Mouse (Mus musculus): ENCODE results near the gene Wdr17. TPM values are rescaled to one million over a fixed set of nuclear protein-coding genes. Genes with fewer than 3 reads are reported as not detected.

Wdr17 gene
- polyA plus RNA-seq, 1 experiment from 2014 or later, result 14.7 TPM

- peak; percentile 86 for ATAC-seq (ENCODE audit: low FRiP score, low read depth)
- Histone ChIP-seq H3K4me2 (peak overlapping the region; percentile 98), H3K9me3 (no peaks in the 10 kb centered on the region), H3K27ac (replicated peaks) (peak overlapping the region; percentile 65), H3K9ac (peak overlapping the region; percentile 42; the same call in 1 of the 2 replicates), H3K27me3 (no peaks in the 10 kb centered on the region), H3K4me3 (peak overlapping the region; percentile 47), H3K36me3 (no peaks in the 10 kb centered on the region), H3K4me1 (replicated peaks) (peaks cover 15% of the 10 kb centered on the region)
- WGBS, result 8% methylated on average over 16 of the region's 16 CpGs
These were observed 106.6 kb downstream of the Wdr17 start for GRCm38 (mm10) chr8:54780134-54780942.

- H3K9ac ChIP-seq, result peak overlapping the region; percentile 42
- no peaks in the 10 kb centered on the region for H3K27me3 ChIP-seq
- ATAC-seq (ENCODE audit: low FRiP score, low read depth), result peak; percentile 78
- peak overlapping the region; percentile 98 for H3K4me2 ChIP-seq
- H3K27ac ChIP-seq (replicated peaks), result peak overlapping the region; percentile 65
- H3K4me1 ChIP-seq (replicated peaks), result peaks cover 15% of the 10 kb centered on the region
- H3K36me3 ChIP-seq, result no peaks in the 10 kb centered on the region
- WGBS, result under 1% methylated on average over 23 of the region's 23 CpGs
- H3K9me3 ChIP-seq, result no peaks in the 10 kb centered on the region
- H3K4me3 ChIP-seq, result peak overlapping the region; percentile 47
These were observed 107.5 kb downstream of the Wdr17 start for GRCm38 (mm10) chr8:54779317-54780133.

DNA sequence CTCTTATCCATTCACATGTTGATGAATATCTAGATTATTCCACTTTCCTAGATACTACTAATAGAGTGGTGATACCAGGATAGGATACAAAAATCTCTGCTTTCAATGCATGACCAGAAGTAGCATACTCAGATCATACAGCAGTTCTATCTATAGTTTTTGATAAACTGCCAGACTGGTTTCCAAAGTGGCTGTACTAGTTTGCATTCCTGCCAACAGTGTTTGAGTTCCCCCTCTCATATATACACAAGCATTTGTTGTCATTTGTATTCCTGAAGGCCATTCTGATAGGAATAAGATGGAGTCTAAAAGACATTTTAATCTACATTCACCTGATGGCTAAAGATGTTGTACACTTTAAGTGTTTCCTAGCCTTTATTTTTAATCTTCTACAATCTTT lies 110.0 kb downstream of the Wdr17 start:
- H3K36me3 ChIP-seq, result no peaks in the 10 kb centered on the region
- H3K4me2 ChIP-seq, result no peak overlapping the region
- no peak overlapping the region for H3K4me3 ChIP-seq
- ATAC-seq (ENCODE audit: low FRiP score, low read depth), result no peak
- H3K27ac ChIP-seq (replicated peaks), result no peak overlapping the region
- no peak overlapping the region for H3K9ac ChIP-seq
- peaks cover 15% of the 10 kb centered on the region for H3K4me1 ChIP-seq (replicated peaks)
- H3K9me3 ChIP-seq, result no peaks in the 10 kb centered on the region
- no peaks in the 10 kb centered on the region for H3K27me3 ChIP-seq

DNA sequence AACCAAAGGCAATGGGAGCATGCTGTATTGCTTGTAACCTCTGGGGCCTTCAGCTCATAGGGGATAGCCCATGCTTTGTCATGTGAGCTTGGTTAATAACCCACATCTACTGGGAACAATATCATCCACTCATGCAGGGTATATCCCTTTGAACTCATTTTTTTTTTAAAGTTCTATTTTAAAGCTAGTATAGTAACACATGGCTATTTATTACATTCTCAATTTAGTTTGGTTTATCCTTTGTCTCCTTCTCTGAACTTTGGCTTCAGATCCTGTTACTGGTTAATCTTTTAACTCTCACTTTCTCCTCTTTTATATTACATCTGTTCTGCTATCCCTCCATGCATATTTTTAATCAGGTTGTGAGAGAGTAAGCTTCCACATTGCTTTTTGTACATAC lies 110.7 kb downstream of the Wdr17 start:
- Histone ChIP-seq H3K4me2 (no peak overlapping the region), H3K9me3 (no peaks in the 10 kb centered on the region)
- ATAC-seq (ENCODE audit: low FRiP score, low read depth), result no peak

GRCm38 (mm10) chr8:54757646-54758045 lies 129.3 kb downstream of the Wdr17 start:
- ATAC-seq (ENCODE audit: low FRiP score, low read depth), result no peak
- Histone ChIP-seq H3K4me1 (replicated peaks) (no peaks in the 10 kb centered on the region), H3K36me3 (no peaks in the 10 kb centered on the region), H3K9me3 (no peaks in the 10 kb centered on the region), H3K9ac (no peak overlapping the region), H3K4me2 (no peak overlapping the region), H3K27me3 (no peaks in the 10 kb centered on the region), H3K4me3 (no peak overlapping the region), H3K27ac (replicated peaks) (no peak overlapping the region)
- 93% methylated on average over 1 of the region's 1 CpGs for WGBS

More for the DNA sequence above, 110.7 kb downstream of the Wdr17 start:
- Histone ChIP-seq H3K36me3 (no peaks in the 10 kb centered on the region), H3K27me3 (no peaks in the 10 kb centered on the region), H3K4me3 (no peak overlapping the region), H3K9ac (no peak overlapping the region), H3K4me1 (replicated peaks) (peaks cover 15% of the 10 kb centered on the region), H3K27ac (replicated peaks) (no peak overlapping the region)

- ATAC-seq (ENCODE audit: low FRiP score, low read depth), result peak; percentile 65; the same call in 1 of the 2 replicates
- Histone ChIP-seq H3K27me3 (no peaks in the 10 kb centered on the region), H3K9me3 (no peaks in the 10 kb centered on the region), H3K27ac (replicated peaks) (no peak overlapping the region), H3K4me2 (no peak overlapping the region), H3K9ac (no peak overlapping the region), H3K4me3 (no peak overlapping the region), H3K4me1 (replicated peaks) (peaks cover 4% of the 10 kb centered on the region; the same call in 1 of the 2 replicates), H3K36me3 (no peaks in the 10 kb centered on the region)
- WGBS, result 62% methylated on average over 5 of the region's 5 CpGs
These were observed 150.2 kb downstream of the Wdr17 start for GRCm38 (mm10) chr8:54736660-54737312.

DNA sequence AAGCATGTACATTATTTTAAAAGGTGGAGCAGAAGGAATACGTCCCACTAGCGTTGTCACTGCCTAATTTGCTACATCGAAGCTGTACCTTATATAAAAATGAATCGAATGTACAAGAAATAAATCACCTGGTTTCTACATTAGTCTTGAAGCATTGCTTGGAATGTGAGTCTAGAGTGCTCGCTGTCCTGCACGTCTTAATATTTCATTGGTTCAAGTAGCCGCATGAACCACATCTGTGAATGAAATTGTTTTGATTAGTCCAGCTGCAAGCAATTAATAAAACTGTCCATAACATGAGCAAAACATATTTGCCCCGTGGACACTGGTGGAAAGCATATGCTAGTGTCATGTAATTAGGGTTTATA lies 162.3 kb downstream of the Wdr17 start:
- H3K36me3 ChIP-seq, result no peaks in the 10 kb centered on the region
- peak overlapping the region; percentile 67 for H3K4me2 ChIP-seq
- peak; percentile 66 for ATAC-seq (ENCODE audit: low FRiP score, low read depth)
- no peaks in the 10 kb centered on the region for H3K27me3 ChIP-seq
- 12% methylated on average over 8 of the region's 8 CpGs for WGBS
- H3K4me1 ChIP-seq (replicated peaks), result peaks cover 6% of the 10 kb centered on the region
- H3K9ac ChIP-seq, result peak overlapping the region; percentile 7; the same call in 1 of the 2 replicates
- peak overlapping the region; percentile 71 for H3K27ac ChIP-seq (replicated peaks)
- peak overlapping the region; percentile 59 for H3K4me3 ChIP-seq
- no peaks in the 10 kb centered on the region for H3K9me3 ChIP-seq

GRCm38 (mm10) chr8:54723976-54724667 lies 162.9 kb downstream of the Wdr17 start:
- H3K4me2 ChIP-seq, result peak overlapping the region; percentile 67
- H3K36me3 ChIP-seq, result no peaks in the 10 kb centered on the region
- peaks cover 6% of the 10 kb centered on the region for H3K4me1 ChIP-seq (replicated peaks)
- H3K27me3 ChIP-seq, result no peaks in the 10 kb centered on the region
- peak overlapping the region; percentile 59 for H3K4me3 ChIP-seq
- 2% methylated on average over 23 of the region's 23 CpGs for WGBS
- peak overlapping the region; percentile 52 for H3K9ac ChIP-seq
- H3K27ac ChIP-seq (replicated peaks), result peak overlapping the region; percentile 71
- peak; percentile 100 for ATAC-seq (ENCODE audit: low FRiP score, low read depth)
- H3K9me3 ChIP-seq, result no peaks in the 10 kb centered on the region

GRCm38 (mm10) chr8:54718515-54718914 lies 168.5 kb downstream of the Wdr17 start:
- no peak overlapping the region for H3K4me2 ChIP-seq
- WGBS, result 76% methylated on average over 4 of the region's 4 CpGs
- no peaks in the 10 kb centered on the region for H3K4me1 ChIP-seq (replicated peaks)
- H3K27ac ChIP-seq (replicated peaks), result no peak overlapping the region
- no peaks in the 10 kb centered on the region for H3K36me3 ChIP-seq
- no peak for ATAC-seq (ENCODE audit: low FRiP score, low read depth)
- no peak overlapping the region for H3K4me3 ChIP-seq
- H3K27me3 ChIP-seq, result no peaks in the 10 kb centered on the region
- H3K9ac ChIP-seq, result no peak overlapping the region
- H3K9me3 ChIP-seq, result no peaks in the 10 kb centered on the region

DNA sequence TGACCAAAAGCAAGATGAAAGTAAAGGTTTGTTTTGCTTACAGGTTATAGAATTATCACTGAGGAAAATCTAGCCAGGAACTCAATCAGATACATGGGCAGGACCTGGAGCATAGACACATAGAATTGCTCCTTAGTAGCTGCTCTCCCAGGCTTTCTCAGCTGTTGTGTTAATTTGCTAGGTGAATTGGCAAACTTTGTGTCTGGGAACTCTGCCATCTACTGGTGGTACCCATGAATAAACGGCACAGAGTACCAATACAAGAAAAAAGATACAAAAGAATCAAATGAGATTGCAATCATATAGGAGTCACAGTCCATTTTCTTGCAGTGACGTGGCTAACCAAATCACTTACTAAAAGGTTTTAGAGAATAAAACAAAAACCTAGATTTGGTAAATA lies 181.2 kb downstream of the Wdr17 start:
- Histone ChIP-seq H3K9ac (no peak overlapping the region), H3K27me3 (no peaks in the 10 kb centered on the region), H3K4me3 (no peak overlapping the region), H3K4me2 (no peak overlapping the region), H3K4me1 (replicated peaks) (no peaks in the 10 kb centered on the region), H3K9me3 (no peaks in the 10 kb centered on the region), H3K36me3 (no peaks in the 10 kb centered on the region), H3K27ac (replicated peaks) (no peak overlapping the region)
- WGBS, result 58% methylated on average over 2 of the region's 2 CpGs
- ATAC-seq (ENCODE audit: low FRiP score, low read depth), result no peak

DNA sequence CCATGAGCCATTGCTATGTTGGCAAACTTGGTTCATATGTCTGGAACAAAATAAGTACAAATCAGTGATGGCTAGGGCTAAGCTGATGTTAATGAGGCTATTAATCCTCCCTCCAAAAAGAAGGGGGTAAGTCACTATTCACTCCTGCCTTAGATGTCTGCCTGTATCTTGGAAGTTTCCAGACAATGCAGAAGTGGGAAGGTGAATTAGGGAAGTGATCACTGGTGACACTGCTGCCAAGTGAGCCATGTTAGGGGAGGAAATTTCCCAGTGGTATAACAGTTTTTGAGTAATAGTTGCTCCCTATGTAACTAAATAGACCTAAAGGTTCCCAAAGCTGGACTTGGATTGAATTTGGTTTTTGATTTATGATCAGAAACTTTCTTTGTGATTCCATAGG lies 215.2 kb downstream of the Wdr17 start:
- no peak for ATAC-seq (ENCODE audit: low FRiP score, low read depth)
- Histone ChIP-seq H3K4me2 (no peak overlapping the region), H3K4me3 (no peak overlapping the region), H3K4me1 (replicated peaks) (no peaks in the 10 kb centered on the region), H3K27ac (replicated peaks) (no peak overlapping the region), H3K27me3 (no peaks in the 10 kb centered on the region), H3K9ac (no peak overlapping the region), H3K36me3 (no peaks in the 10 kb centered on the region), H3K9me3 (no peaks in the 10 kb centered on the region)
